ENCODE assay signal across 8 mouse cellular contexts in the genomic region with DNA sequence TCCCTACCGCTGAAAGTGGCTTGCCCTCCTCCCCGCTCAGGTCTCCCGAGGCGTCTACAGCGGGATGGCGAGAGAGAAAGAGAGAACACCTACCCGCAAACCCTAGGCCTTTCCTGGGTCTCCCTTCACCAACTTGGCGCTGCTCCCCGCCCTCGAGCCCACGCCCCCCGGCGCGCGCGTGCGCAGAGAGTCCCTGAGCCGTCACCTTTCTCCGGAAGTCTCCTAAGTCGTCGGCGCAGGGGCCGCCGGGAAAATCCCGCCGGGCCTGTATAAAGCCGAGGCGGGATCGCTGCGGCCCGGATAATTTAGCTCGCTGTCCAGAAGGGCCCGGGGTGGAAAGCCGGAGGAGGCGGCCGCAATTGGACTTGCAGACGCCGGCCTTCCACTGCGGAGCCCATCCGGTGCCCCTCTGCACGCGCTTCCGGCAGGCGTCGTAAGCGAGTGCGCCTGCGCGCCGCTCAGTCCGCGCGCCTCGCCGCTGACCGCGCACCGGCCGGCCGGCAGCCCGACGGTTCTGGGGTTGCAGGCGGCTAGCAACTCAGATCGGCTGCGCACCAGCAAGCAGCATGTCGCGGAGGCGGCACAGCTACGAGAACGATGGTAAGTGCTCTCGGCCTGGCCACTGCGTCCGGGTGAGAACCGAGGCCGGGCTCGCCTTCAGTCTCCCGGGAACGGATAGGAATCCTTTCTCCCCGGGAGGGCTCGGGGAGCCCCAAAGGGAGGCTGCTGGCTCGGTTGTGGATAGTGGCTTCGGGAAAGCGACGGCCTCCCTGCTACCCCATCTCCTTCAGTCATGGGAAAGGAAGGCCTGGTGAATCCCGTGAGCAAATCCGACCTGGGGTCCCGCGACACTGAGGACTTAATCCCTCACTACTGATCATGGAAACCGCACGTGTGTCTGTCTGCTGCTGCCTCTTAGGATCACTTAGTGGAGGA. TPM values are rescaled to one million over a fixed set of nuclear protein-coding genes. Genes with fewer than 3 reads are reported as not detected.
DNase-seq lines count a peak whose midpoint lies in the region; ATAC-seq and TF ChIP-seq lines count a peak whose summit lies in the region.

A gene (plus strand): TSS at position 327 of the 936 bp plus-strand sequence.
A gene (minus strand): TSS at position 408 of the 936 bp plus-strand sequence.

- no peak for TF ChIP-seq POLR2A in bone marrow macrophage, adult 2 months (IDR thresholded peaks at IDR 0.05; ENCODE audit: borderline replicate concordance, low read depth, low read length)
- TF ChIP-seq POLR2A in embryonic fibroblast, embryonic 13.5 days (IDR thresholded peaks at IDR 0.05; ENCODE audit: low read depth, low read length): peak; percentile 95

- peak; percentile 87 for ATAC-seq in kidney, embryonic 14.5 days (ENCODE audit: low FRiP score, low TSS enrichment)
- peak; percentile 78 for ATAC-seq in limb, embryonic 15.5 days (ENCODE audit: insufficient number of reproducible peaks, low FRiP score, low TSS enrichment, low read depth)

- peak within 1 kb of the TSS; percentile 93 for H3K27ac ChIP-seq in bone marrow macrophage, adult 2 months (ENCODE audit: insufficient read depth, low read depth, low read length)
- peak within 1 kb of the TSS; percentile 95 for H3K27ac ChIP-seq in embryonic fibroblast, embryonic 13.5 days (ENCODE audit: insufficient read depth, low read length)
- peak within 1 kb of the TSS; percentile 99 for H3K27ac ChIP-seq in kidney, embryonic 14.5 days (ENCODE audit: low read depth, low read length)
- peak within 1 kb of the TSS; percentile 98 for H3K27ac ChIP-seq in limb, embryonic 15.5 days

- peaks cover 26% of the 10 kb centered on the region for H3K4me1 ChIP-seq in bone marrow macrophage, adult 2 months (ENCODE audit: control insufficient read depth, insufficient read depth, low read length)
- no peaks in the 10 kb centered on the region; the same call in 1 of the 2 replicates for H3K4me1 ChIP-seq in embryonic fibroblast, embryonic 13.5 days (ENCODE audit: control insufficient read depth, insufficient read depth, low read length)
- peaks cover 21% of the 10 kb centered on the region for H3K4me1 ChIP-seq in kidney, embryonic 14.5 days (ENCODE audit: control insufficient read depth, insufficient read depth, low read length)
- H3K4me1 ChIP-seq in limb, embryonic 15.5 days: peaks cover 23% of the 10 kb centered on the region

- WGBS in kidney, embryonic 14.5 days: under 1% methylated on average over 89 of the region's 90 CpGs
- under 1% methylated on average over 84 of the region's 90 CpGs for WGBS in limb, embryonic 15.5 days

- H3K9me3 ChIP-seq in kidney, embryonic 14.5 days (ENCODE audit: control insufficient read depth, low read length): no peaks in the 10 kb centered on the region
- H3K9me3 ChIP-seq in limb, embryonic 15.5 days: no peaks in the 10 kb centered on the region

- peak within 1 kb of the TSS; percentile 78 for H3K4me3 ChIP-seq in bone marrow macrophage, adult 2 months (ENCODE audit: insufficient read depth, low read length)
- H3K4me3 ChIP-seq in embryonic fibroblast, embryonic 13.5 days (ENCODE audit: insufficient read depth, low read length): peak within 1 kb of the TSS; percentile 93
- peak within 1 kb of the TSS; percentile 97 for H3K4me3 ChIP-seq in kidney, embryonic 14.5 days (ENCODE audit: low read length)
- H3K4me3 ChIP-seq in limb, embryonic 15.5 days: peak within 1 kb of the TSS; percentile 95

- H3K4me2 ChIP-seq in kidney, embryonic 14.5 days (replicated peaks; ENCODE audit: low read depth, low read length): peak within 1 kb of the TSS; percentile 70
- H3K4me2 ChIP-seq in limb, embryonic 15.5 days: peak within 1 kb of the TSS; percentile 69

- H3K36me3 ChIP-seq in kidney, embryonic 14.5 days (ENCODE audit: control insufficient read depth, insufficient read depth, low read length): peaks cover 23% of the 10 kb centered on the region
- H3K36me3 ChIP-seq in limb, embryonic 15.5 days: peaks cover 8% of the 10 kb centered on the region

- DNase-seq in A20 (ENCODE audit: low read depth, low spot score): peak; percentile 96
- DNase-seq in heart, adult 9 months (ENCODE audit: low spot score in 2 of 2): peak; percentile 90 to 92
- peak; percentile 57 to 86 for DNase-seq in monocyte, adult 2 months (ENCODE audit: low read depth in 1 of 2, low spot score in 2 of 2)
- DNase-seq in spleen, postnatal 36 days (ENCODE audit: low spot score in 2 of 2): peak; percentile 87 to 92

- H3K9ac ChIP-seq in kidney, embryonic 14.5 days (ENCODE audit: low read depth, low read length): peak within 1 kb of the TSS; percentile 96
- peak within 1 kb of the TSS; percentile 91 for H3K9ac ChIP-seq in limb, embryonic 15.5 days

- no peak for TF ChIP-seq CTCF in bone marrow macrophage, adult 2 months (IDR thresholded peaks at IDR 0.05; ENCODE audit: low read depth, low read length)
- TF ChIP-seq CTCF in embryonic fibroblast, embryonic 13.5 days (IDR thresholded peaks at IDR 0.05; ENCODE audit: borderline replicate concordance, insufficient read depth, low read length): no peak

- H3K27me3 ChIP-seq in kidney, embryonic 14.5 days (ENCODE audit: control insufficient read depth, insufficient read depth, low read length): no peaks in the 10 kb centered on the region
- H3K27me3 ChIP-seq in limb, embryonic 15.5 days: no peaks in the 10 kb centered on the region

RNA-seq across cellular contexts. Expression of the first gene that starts in this region (rescaled TPM):
- polyA plus RNA-seq in bone marrow macrophage, adult 2 months (2012; ENCODE audit: insufficient read depth, insufficient read length, missing spikeins): 24.5 and 24.7 TPM in 2 replicates
- 59.2 and 63.9 TPM in 2 replicates for polyA plus RNA-seq in embryonic fibroblast, embryonic 13.5 days (2011; ENCODE audit: insufficient read length, low read depth, missing spikeins)
- polyA plus RNA-seq in kidney, embryonic 14.5 days (2014; fragmentation: Nextera tagmentation; extraction: Ambion mirVana): 70.5 and 106 TPM in 2 replicates
- 68.7 and 69.5 TPM in 2 replicates for polyA plus RNA-seq in limb, embryonic 15.5 days (2015; fragmentation: Nextera tagmentation; extraction: Ambion mirVana)

RNA-seq across cellular contexts. Expression of the second gene that starts in this region (rescaled TPM):
- polyA plus RNA-seq in bone marrow macrophage, adult 2 months (2012; ENCODE audit: insufficient read depth, insufficient read length, missing spikeins): 30.8 and 34.2 TPM in 2 replicates
- polyA plus RNA-seq in embryonic fibroblast, embryonic 13.5 days (2011; ENCODE audit: insufficient read length, low read depth, missing spikeins): 34.0 and 43.5 TPM in 2 replicates
- polyA plus RNA-seq in kidney, embryonic 14.5 days (2014; fragmentation: Nextera tagmentation; extraction: Ambion mirVana): 23.5 and 46.0 TPM in 2 replicates
- polyA plus RNA-seq in limb, embryonic 15.5 days (2015; fragmentation: Nextera tagmentation; extraction: Ambion mirVana): 32.0 and 33.0 TPM in 2 replicates

Comparison
In these comparisons a context has a peak if more than half of its experiments do, and no peak if none do; other contexts are left out.
1. Peak in every context shown above with its lines: DNase-seq, ATAC-seq, H3K4me3 ChIP-seq and H3K27ac ChIP-seq.